Mouse (Mus musculus) midbrain, embryonic 14.5 days (tissue): ENCODE data around the gene Usp2. TPM values are rescaled to one million over a fixed set of nuclear protein-coding genes. Genes with fewer than 3 reads are reported as not detected.
A peak's percentile ranks its signal among the peaks of the same experiment; 100 is the strongest.

Experiments
- ATAC-seq: fragments of 200-750 bp; cut with Nextera tagmentation; 2 replicates; pipeline ENCODE4 v1.8.0; 2017; ENCODE audit warnings: moderate number of reproducible peaks, moderate library complexity; ENCODE audit not compliant: low FRiP score, low TSS enrichment
- DNase-seq: peaks from one replicate; pipeline ENCODE4 v3.0.0-alpha.2; 2015
- H3K27ac ChIP-seq: fragments of 300-500 bp; sonication (generic); replicated peaks from 2 replicates; pipeline ENCODE4 v1.5.1; 2014; ENCODE audit warnings: mild to moderate bottlenecking, low read depth, low read length, moderate library complexity
- H3K27me3 ChIP-seq: fragments of 300-500 bp; sonication (generic); 2 replicates; pipeline ENCODE4 v1.6.1; 2014; ENCODE audit warnings: low read length, control low read depth, mixed read lengths; ENCODE audit not compliant: control insufficient read depth, insufficient read depth
- H3K36me3 ChIP-seq: fragments of 300-500 bp; sonication (generic); 2 replicates; pipeline ENCODE4 v1.6.1; 2014; ENCODE audit warnings: low read length, control low read depth; ENCODE audit not compliant: control insufficient read depth, insufficient read depth
- H3K4me1 ChIP-seq: fragments of 300-500 bp; sonication (generic); 2 replicates; pipeline ENCODE4 v1.6.1; 2014; ENCODE audit warnings: mild to moderate bottlenecking, antibody characterized with exemption, low read length, control low read depth; ENCODE audit not compliant: control insufficient read depth, insufficient read depth
- H3K4me2 ChIP-seq: fragments of 300-500 bp; sonication (generic); 2 replicates; pipeline ENCODE4 v1.6.1; 2014; ENCODE audit warnings: mild to moderate bottlenecking, low read length, moderate library complexity
- H3K4me3 ChIP-seq: fragments of 300-500 bp; sonication (generic); replicated peaks from 2 replicates; pipeline ENCODE4 v1.5.1; 2014; ENCODE audit warnings: low read depth, low read length
- H3K9ac ChIP-seq: fragments of 300-500 bp; sonication (generic); replicated peaks from 2 replicates; pipeline ENCODE4 v1.6.1; 2014; ENCODE audit warnings: mild to moderate bottlenecking, low read length, moderate library complexity
- H3K9me3 ChIP-seq: fragments of 300-500 bp; sonication (generic); 2 replicates; pipeline ENCODE4 v1.6.1; 2016; ENCODE audit warnings: low read length, control low read depth, mixed read lengths; ENCODE audit not compliant: control insufficient read depth
- WGBS: fragments of 180-500 bp; shearing (Covaris S2); extraction: QIAGEN DNeasy Blood & Tissue Kit; methylation state at CpG from one replicate; pipeline ENCODE4 v1.1.7; 2014; 5-methylcytosine and 5-hydroxymethylcytosine counted together
- polyA plus RNA-seq: library from polyadenylated mRNA; unstranded; fragments of >200 nt; fragmentation: Nextera tagmentation; extraction: Ambion mirVana; gene quantifications from 2 replicates; pipeline ENCODE4 v1.2.1, GENCODE M21; 2014

Gene Usp2
- polyA plus RNA-seq, 1 experiment from 2014 or later, result 6.6 TPM

GRCm38 (mm10) chr9:44134851-44135730, 68.3 kb downstream of the Usp2 start:
- H3K4me1 ChIP-seq, result peaks cover 36% of the 10 kb centered on the region
- H3K9ac ChIP-seq, result peak overlapping the region; percentile 40
- H3K27me3 ChIP-seq, result peaks cover 32% of the 10 kb centered on the region
- H3K27ac ChIP-seq, result 0 out of 2 replicates have a peak overlapping the region, but pooled peaks have one; percentile 8
- H3K9me3 ChIP-seq, result no peaks in the 10 kb centered on the region
- peak overlapping the region; percentile 37 for H3K4me3 ChIP-seq
- 3% methylated on average over 49 of the region's 49 CpGs for WGBS
- no peaks in the 10 kb centered on the region for H3K36me3 ChIP-seq
- ATAC-seq (no peak), DNase-seq (peak; percentile 51)
- H3K4me2 ChIP-seq, result peak overlapping the region; percentile 79

- WGBS, result 62% methylated on average over 7 of the region's 7 CpGs
- DNase-seq, result no peak
- H3K27ac ChIP-seq, result no peak overlapping the region
These were observed 69.0 kb downstream of the Usp2 start for GRCm38 (mm10) chr9:44135731-44136411.

GRCm38 (mm10) chr9:44137846-44138245, 71.0 kb downstream of the Usp2 start:
- DNase-seq (no peak), ATAC-seq (no peak)
- Histone ChIP-seq H3K4me2 (no peak overlapping the region), H3K27ac (no peak overlapping the region), H3K27me3 (peaks cover 31% of the 10 kb centered on the region), H3K4me3 (no peak overlapping the region), H3K9ac (no peak overlapping the region), H3K9me3 (no peaks in the 10 kb centered on the region), H3K4me1 (peaks cover 26% of the 10 kb centered on the region), H3K36me3 (0 out of 2 replicates have a peak, but pooled peaks cover 8% of the 10 kb centered on the region)
- 80% methylated on average over 4 of the region's 4 CpGs for WGBS

More at GRCm38 (mm10) chr9:44135731-44136411, 69.0 kb downstream of the Usp2 start:
- Histone ChIP-seq H3K36me3 (no peaks in the 10 kb centered on the region), H3K9me3 (no peaks in the 10 kb centered on the region), H3K4me3 (peak overlapping the region; percentile 37), H3K4me1 (peaks cover 28% of the 10 kb centered on the region), H3K27me3 (peaks cover 32% of the 10 kb centered on the region), H3K9ac (no peak overlapping the region), H3K4me2 (peak overlapping the region; percentile 79)
- ATAC-seq, result no peak

GRCm38 (mm10) chr9:44141951-44142350, 75.1 kb downstream of the Usp2 start:
- H3K4me3 ChIP-seq, result no peak overlapping the region
- peaks cover 34% of the 10 kb centered on the region for H3K36me3 ChIP-seq
- H3K4me1 ChIP-seq, result no peaks in the 10 kb centered on the region
- H3K4me2 ChIP-seq, result no peak overlapping the region
- ATAC-seq (no peak), DNase-seq (no peak)
- H3K27me3 ChIP-seq, result no peaks in the 10 kb centered on the region
- no peak overlapping the region for H3K9ac ChIP-seq
- 66% methylated on average over 5 of the region's 5 CpGs for WGBS
- no peaks in the 10 kb centered on the region for H3K9me3 ChIP-seq
- no peak overlapping the region for H3K27ac ChIP-seq

GRCm38 (mm10) chr9:44143421-44143820, 76.6 kb downstream of the Usp2 start:
- H3K4me3 ChIP-seq, result no peak overlapping the region
- H3K27ac ChIP-seq, result no peak overlapping the region
- DNase-seq (no peak), ATAC-seq (no peak)
- WGBS, result 72% methylated on average over 5 of the region's 5 CpGs
- no peak overlapping the region for H3K9ac ChIP-seq
- H3K9me3 ChIP-seq, result no peaks in the 10 kb centered on the region
- H3K4me1 ChIP-seq, result no peaks in the 10 kb centered on the region
- no peaks in the 10 kb centered on the region for H3K27me3 ChIP-seq
- peaks cover 39% of the 10 kb centered on the region for H3K36me3 ChIP-seq
- no peak overlapping the region for H3K4me2 ChIP-seq

- no peaks in the 10 kb centered on the region for H3K4me1 ChIP-seq
- DNase-seq, result no peak
- WGBS, result 31% methylated on average over 7 of the region's 8 CpGs
- no peak for ATAC-seq
- H3K4me2 ChIP-seq, result no peak overlapping the region
- H3K9me3 ChIP-seq, result no peaks in the 10 kb centered on the region
- H3K36me3 ChIP-seq, result peaks cover 47% of the 10 kb centered on the region
- no peaks in the 10 kb centered on the region for H3K27me3 ChIP-seq
- H3K9ac ChIP-seq, result no peak overlapping the region
- no peak overlapping the region for H3K27ac ChIP-seq
- no peak overlapping the region for H3K4me3 ChIP-seq
These were observed 77.3 kb downstream of the Usp2 start for GRCm38 (mm10) chr9:44144023-44144717.

- Histone ChIP-seq H3K4me1 (no peaks in the 10 kb centered on the region), H3K36me3 (peaks cover 52% of the 10 kb centered on the region), H3K9ac (no peak overlapping the region), H3K4me2 (no peak overlapping the region), H3K9me3 (no peaks in the 10 kb centered on the region), H3K4me3 (no peak overlapping the region), H3K27ac (no peak overlapping the region), H3K27me3 (no peaks in the 10 kb centered on the region)
- ATAC-seq, result no peak
- no peak for DNase-seq
These were observed 77.9 kb downstream of the Usp2 start for GRCm38 (mm10) chr9:44144718-44145060.
